Mouse (Mus musculus): Measurements from ENCODE around the gene Pitpnm3.

Pitpnm3 gene

GRCm38 (mm10) chr11:72136231-72136982, 829 bp upstream of the Pitpnm3 start:
- DNase-seq (ENCODE audit: low spot score in 2 of 2), result no peak

GRCm38 (mm10) chr11:72134536-72135382, 819 bp downstream of the Pitpnm3 start:
- no peak for DNase-seq (ENCODE audit: low spot score in 2 of 2)

GRCm38 (mm10) chr11:72133075-72133474, 2.5 kb downstream of the Pitpnm3 start:
- no peak for DNase-seq (ENCODE audit: low spot score in 2 of 2)

GRCm38 (mm10) chr11:72132266-72132665, 3.3 kb downstream of the Pitpnm3 start:
- DNase-seq (ENCODE audit: low spot score in 2 of 2), result peak in 1 of 2 experiments; percentile 26

GRCm38 (mm10) chr11:72131697-72132096, 3.9 kb downstream of the Pitpnm3 start:
- DNase-seq (ENCODE audit: low spot score in 2 of 2), result no peak

- no peak for DNase-seq (ENCODE audit: low spot score in 2 of 2)
Measured at GRCm38 (mm10) chr11:72130905-72131304, 4.7 kb downstream of the Pitpnm3 start.

- DNase-seq (ENCODE audit: low spot score in 2 of 2), result no peak
Measured at GRCm38 (mm10) chr11:72130472-72130871, 5.1 kb downstream of the Pitpnm3 start.

- DNase-seq (ENCODE audit: low spot score in 2 of 2), result peak in 1 of 2 experiments; percentile 31
Measured at GRCm38 (mm10) chr11:72130021-72130420, 5.6 kb downstream of the Pitpnm3 start.

GRCm38 (mm10) chr11:72129032-72129894, 6.3 kb downstream of the Pitpnm3 start:
- DNase-seq (ENCODE audit: low spot score in 2 of 2), result no peak

- DNase-seq (ENCODE audit: low spot score in 2 of 2), result no peak
Measured at GRCm38 (mm10) chr11:72127450-72128189, 8.0 kb downstream of the Pitpnm3 start.

GRCm38 (mm10) chr11:72125781-72126180, 9.8 kb downstream of the Pitpnm3 start:
- DNase-seq (ENCODE audit: low spot score in 2 of 2), result no peak

GRCm38 (mm10) chr11:72123531-72123930, 12.0 kb downstream of the Pitpnm3 start:
- no peak for DNase-seq (ENCODE audit: low spot score in 2 of 2)

GRCm38 (mm10) chr11:72120354-72120753, 15.2 kb downstream of the Pitpnm3 start:
- DNase-seq (ENCODE audit: low spot score in 2 of 2), result no peak

GRCm38 (mm10) chr11:72118630-72119029, 16.9 kb downstream of the Pitpnm3 start:
- DNase-seq (ENCODE audit: low spot score in 2 of 2), result no peak

- no peak for DNase-seq (ENCODE audit: low spot score in 2 of 2)
Measured at GRCm38 (mm10) chr11:72113296-72113695, 22.3 kb downstream of the Pitpnm3 start.

GRCm38 (mm10) chr11:72110726-72111125, 24.9 kb downstream of the Pitpnm3 start:
- no peak for DNase-seq (ENCODE audit: low spot score in 2 of 2)

- DNase-seq (ENCODE audit: low spot score in 2 of 2), result no peak
Measured at GRCm38 (mm10) chr11:72104223-72104622, 31.4 kb downstream of the Pitpnm3 start.

GRCm38 (mm10) chr11:72103530-72103929, 32.0 kb downstream of the Pitpnm3 start:
- no peak for DNase-seq (ENCODE audit: low spot score in 2 of 2)

GRCm38 (mm10) chr11:72100996-72101395, 34.6 kb downstream of the Pitpnm3 start:
- DNase-seq (ENCODE audit: low spot score in 2 of 2), result no peak

GRCm38 (mm10) chr11:72099181-72099580, 36.4 kb downstream of the Pitpnm3 start:
- no peak for DNase-seq (ENCODE audit: low spot score in 2 of 2)

- no peak for DNase-seq (ENCODE audit: low spot score in 2 of 2)
Measured at GRCm38 (mm10) chr11:72098027-72098426, 37.6 kb downstream of the Pitpnm3 start.
